Comparison of ENCODE assay signal across 10 mouse cellular contexts in the genomic region with DNA sequence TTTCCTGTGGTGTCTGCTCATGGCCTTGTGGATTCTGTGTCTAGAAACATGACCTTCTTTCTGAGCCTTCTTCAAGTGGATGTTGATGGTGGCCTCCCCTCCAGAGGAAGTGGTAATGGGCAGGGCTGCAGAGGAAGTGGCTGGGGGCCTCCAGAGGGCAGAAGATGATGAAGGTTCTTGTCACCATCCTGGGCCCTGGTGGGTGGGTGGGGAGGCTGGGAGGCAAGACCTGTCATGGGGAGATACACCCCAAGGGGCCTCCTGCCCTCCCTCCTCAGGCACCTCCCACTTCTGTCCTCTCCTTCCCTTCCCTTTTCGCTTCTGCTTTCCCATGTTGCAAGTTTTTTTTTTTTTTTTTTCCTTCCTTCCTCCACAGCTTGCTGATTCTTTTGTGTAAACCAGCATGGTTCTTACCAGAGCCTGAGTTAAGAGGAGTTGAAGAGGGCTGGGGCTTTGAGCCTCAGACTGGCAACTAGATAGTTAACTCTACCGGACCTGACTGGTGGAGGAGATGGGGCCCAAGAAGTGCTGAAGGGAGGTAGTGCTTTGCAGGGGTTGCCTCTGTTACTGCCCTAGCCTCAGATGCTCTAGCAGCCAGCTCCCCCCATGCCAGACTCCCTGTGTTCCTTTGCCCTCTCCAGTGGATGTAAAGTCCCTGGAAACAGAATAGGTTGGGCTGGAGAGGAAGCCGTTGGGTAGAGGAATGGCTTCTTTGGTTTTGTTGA. TPM values are rescaled to one million over a fixed set of nuclear protein-coding genes. Genes with fewer than 3 reads are reported as not detected.
DNase-seq lines count a peak whose midpoint lies in the region; ATAC-seq and TF ChIP-seq lines count a peak whose summit lies in the region.
"Had no signal": no experiment of that assay in that cellular context is flagged by ENCODE, and none has a peak within 500 bp of the region (broad histone marks: within the 10 kb centered on the region; RNA-seq: fewer than 3 reads in every experiment).

No protein-coding gene starts in this region.

- peak overlapping the region; percentile 18 to 27 for H3K4me3 ChIP-seq in MEL (ENCODE audit: control insufficient read depth in 1 of 2, insufficient read depth in 1 of 2, low read depth in 2 of 2, low read length in 2 of 2)
- no peak overlapping the region for H3K4me3 ChIP-seq in midbrain, embryonic 15.5 days
- no peak overlapping the region for H3K4me3 ChIP-seq in forebrain, embryonic 13.5 days
- H3K4me3 ChIP-seq: embryonic facial prominence, embryonic 15.5 days; neural tube, embryonic 12.5 days had no signal

- no peak; a peak in 1 of 6 replicates for TF ChIP-seq CTCF in MEL (IDR thresholded peaks at IDR 0.05 in 2 of 3, conservative IDR thresholded peaks at IDR 0.05 in 1 of 3; ENCODE audit: control insufficient read depth in 1 of 3, insufficient read depth in 1 of 3, low read depth in 2 of 3, low read length in 3 of 3, poor library complexity in 1 of 3, severe bottlenecking in 1 of 3)

- H3K9ac ChIP-seq in MEL (ENCODE audit: control insufficient read depth, low read depth, low read length, poor library complexity, severe bottlenecking), result peak overlapping the region; percentile 66
- H3K9ac ChIP-seq in midbrain, embryonic 15.5 days, result no peak overlapping the region
- no peak overlapping the region for H3K9ac ChIP-seq in forebrain, embryonic 13.5 days
- H3K9ac ChIP-seq: embryonic facial prominence, embryonic 15.5 days; neural tube, embryonic 12.5 days had no signal

- DNase-seq in adrenal gland, adult 8-10 months, result peak; percentile 18
- DNase-seq in adrenal gland, postnatal 10 days, result no peak
- peak; percentile 96 for DNase-seq in MEL (ENCODE audit: low read depth, low spot score)
- DNase-seq in liver, result peak; percentile 95
- peak; percentile 48 for DNase-seq in spleen, adult 12 weeks (ENCODE audit: low spot score)
- DNase-seq in cerebellum, postnatal 4 days (ENCODE audit: low spot score in 2 of 2), result no peak

- no peak; the same call in 1 of the 2 replicates for TF ChIP-seq RAD21 in MEL (IDR thresholded peaks at IDR 0.05; ENCODE audit: low read depth, low read length)

- peak in 1 of 2 experiments; percentile 73; a peak in 2 of 4 replicates for TF ChIP-seq POLR2A in MEL (IDR thresholded peaks at IDR 0.05; ENCODE audit: control insufficient read depth in 1 of 2, insufficient read depth in 1 of 2, low read depth in 1 of 2, low read length in 2 of 2, poor library complexity in 1 of 2)

- TF ChIP-seq EP300 in MEL (IDR thresholded peaks at IDR 0.05; ENCODE audit: low read depth in 1 of 2, low read length in 2 of 2), result peak; percentile 73 to 93

- no peaks in the 10 kb centered on the region for H3K27me3 ChIP-seq in MEL (ENCODE audit: control insufficient read depth in 1 of 2, insufficient read depth in 2 of 2, low read length in 2 of 2)
- no peaks in the 10 kb centered on the region for H3K27me3 ChIP-seq in midbrain, embryonic 15.5 days (replicated peaks)
- 0 out of 2 replicates have a peak, but pooled peaks cover 2% of the 10 kb centered on the region for H3K27me3 ChIP-seq in forebrain, embryonic 13.5 days
- H3K27me3 ChIP-seq: embryonic facial prominence, embryonic 15.5 days; neural tube, embryonic 12.5 days had no signal

- H3K9me3 ChIP-seq in MEL (replicated peaks; ENCODE audit: insufficient read depth, low read length), result no peaks in the 10 kb centered on the region
- no peaks in the 10 kb centered on the region for H3K9me3 ChIP-seq in midbrain, embryonic 15.5 days
- H3K9me3 ChIP-seq in forebrain, embryonic 13.5 days (replicated peaks), result no peaks in the 10 kb centered on the region
- H3K9me3 ChIP-seq: embryonic facial prominence, embryonic 15.5 days; neural tube, embryonic 12.5 days had no signal

- peaks cover 19 to 41% of the 10 kb centered on the region in 2 experiments for H3K4me1 ChIP-seq in MEL (ENCODE audit: control insufficient read depth in 1 of 2, insufficient read depth in 2 of 2, low read length in 2 of 2)
- peaks cover 6% of the 10 kb centered on the region for H3K4me1 ChIP-seq in midbrain, embryonic 15.5 days
- H3K4me1 ChIP-seq in forebrain, embryonic 13.5 days, result peaks cover 3% of the 10 kb centered on the region; the same call in 1 of the 2 replicates

- H3K36me3 ChIP-seq in MEL (ENCODE audit: control insufficient read depth in 1 of 2, insufficient read depth in 2 of 2, low read length in 2 of 2), result peaks cover 0 to 32% of the 10 kb centered on the region in 2 experiments; a peak in 2 of 4 replicates
- no peaks in the 10 kb centered on the region for H3K36me3 ChIP-seq in midbrain, embryonic 15.5 days (replicated peaks)
- no peaks in the 10 kb centered on the region for H3K36me3 ChIP-seq in forebrain, embryonic 13.5 days (ENCODE audit: poor library complexity, severe bottlenecking)
- H3K36me3 ChIP-seq: embryonic facial prominence, embryonic 15.5 days; neural tube, embryonic 12.5 days had no signal

- H3K27ac ChIP-seq in MEL (ENCODE audit: control insufficient read depth, low read depth, low read length), result peak overlapping the region; percentile 96
- H3K27ac ChIP-seq in midbrain, embryonic 15.5 days, result no peak overlapping the region
- H3K27ac ChIP-seq in forebrain, embryonic 13.5 days, result no peak overlapping the region
- H3K27ac ChIP-seq: embryonic facial prominence, embryonic 15.5 days; neural tube, embryonic 12.5 days had no signal

- no peak for ATAC-seq in midbrain, embryonic 15.5 days (replicated peaks)
- no peak for ATAC-seq in forebrain, embryonic 13.5 days

- H3K79me2 ChIP-seq in MEL (ENCODE audit: control insufficient read depth, insufficient read depth, low read length, poor library complexity), result no peaks in the 10 kb centered on the region; the same call in 1 of the 2 replicates

- WGBS in midbrain, embryonic 15.5 days, result 26% methylated on average over 3 of the region's 3 CpGs
- 32% methylated on average over 3 of the region's 3 CpGs for WGBS in forebrain, embryonic 13.5 days

- no peak overlapping the region for H3K4me2 ChIP-seq in midbrain, embryonic 15.5 days
- H3K4me2 ChIP-seq in forebrain, embryonic 13.5 days, result no peak overlapping the region
- H3K4me2 ChIP-seq: embryonic facial prominence, embryonic 15.5 days; neural tube, embryonic 12.5 days had no signal

TF ChIP-seq in MEL, 35 proteins besides CTCF, POLR2A, EP300 and RAD21 (continues in another document):
- peak; percentile 96 for TF ChIP-seq ZNF384 (IDR thresholded peaks at IDR 0.05; ENCODE audit: low read depth, low read length)
- no peak; the same call in 1 of the 2 replicates for TF ChIP-seq CHD1 (IDR thresholded peaks at IDR 0.05; ENCODE audit: low read depth, low read length)
- no peak for TF ChIP-seq USF2 (IDR thresholded peaks at IDR 0.05; ENCODE audit: borderline replicate concordance in 1 of 2, insufficient read depth in 1 of 2, low read depth in 1 of 2, low read length in 2 of 2)
- 0 out of 2 replicates have a peak, but pooled peaks have one; percentile 45 for TF ChIP-seq BHLHE40 (IDR thresholded peaks at IDR 0.05; ENCODE audit: borderline replicate concordance, low read depth, low read length)
- TF ChIP-seq MXI1 (IDR thresholded peaks at IDR 0.05; ENCODE audit: low read depth, low read length), result peak; percentile 61; the same call in 1 of the 2 replicates
- peak; percentile 77 for TF ChIP-seq SIN3A (IDR thresholded peaks at IDR 0.05; ENCODE audit: low read length)
- TF ChIP-seq ZKSCAN1 (IDR thresholded peaks at IDR 0.05; ENCODE audit: low read depth, low read length), result no peak
- peak; percentile 75; the same call in 1 of the 2 replicates for TF ChIP-seq ETS1 (IDR thresholded peaks at IDR 0.05; ENCODE audit: low read depth, low read length)
- no peak for TF ChIP-seq ZMIZ1 (IDR thresholded peaks at IDR 0.05; ENCODE audit: low read depth, low read length)
- 0 out of 2 replicates have a peak, but pooled peaks have one; percentile 10 for TF ChIP-seq KAT2A (conservative IDR thresholded peaks at IDR 0.05; ENCODE audit: low read depth, low read length)
- no peak for TF ChIP-seq SMC3 (IDR thresholded peaks at IDR 0.05; ENCODE audit: low read depth, low read length)
- no peak for TF ChIP-seq CHD2 (IDR thresholded peaks at IDR 0.05; ENCODE audit: low read length)
- TF ChIP-seq GATA1 (IDR thresholded peaks at IDR 0.05; ENCODE audit: low read depth, low read length), result no peak
- peak; percentile 84 for TF ChIP-seq MAZ (IDR thresholded peaks at IDR 0.05; ENCODE audit: low read depth, low read length)
- TF ChIP-seq MYB (IDR thresholded peaks at IDR 0.05; ENCODE audit: low read depth, low read length), result no peak
- peak; percentile 54; the same call in 1 of the 2 replicates for TF ChIP-seq HCFC1 (IDR thresholded peaks at IDR 0.05; ENCODE audit: low read depth, low read length)
- TF ChIP-seq ZC3H11A (IDR thresholded peaks at IDR 0.05; ENCODE audit: low read depth, low read length), result no peak
- 0 out of 2 replicates have a peak, but pooled peaks have one; percentile 27 for TF ChIP-seq MAX (IDR thresholded peaks at IDR 0.05; ENCODE audit: low read length)
- 0 out of 2 replicates have a peak, but pooled peaks have one; percentile 29 for TF ChIP-seq MEF2A (IDR thresholded peaks at IDR 0.05; ENCODE audit: extremely low read depth, insufficient replicate concordance, low read depth, low read length, poor library complexity, severe bottlenecking)
- TF ChIP-seq POLR2AphosphoS2 (IDR thresholded peaks at IDR 0.05; ENCODE audit: low read length), result peak; percentile 68; the same call in 1 of the 2 replicates
- TF ChIP-seq ELF1 (IDR thresholded peaks at IDR 0.05; ENCODE audit: low read depth, low read length), result peak; percentile 52; the same call in 1 of the 2 replicates

RNA-seq across cellular contexts. Expression of a gene that starts 9.7 kb away (rescaled TPM):
- 10 to 100 TPM in 2 of 4 experiments, 1 to 10 TPM in 2; 9.5 to 23.3 (median 14.9) TPM for total RNA-seq in adrenal gland, adult 8-10 months (2022)
- total RNA-seq in adrenal gland, postnatal 10 days (2021), result 10 to 100 TPM; 11.9 to 15.1 TPM
- 10.8 and 11.4 TPM in 2 replicates for total RNA-seq in MEL (2012; rRNA removed)
- polyA plus RNA-seq in MEL (2012; ENCODE audit: insufficient read depth in 1 of 2, insufficient read length in 2 of 2, low read depth in 1 of 2, low replicate concordance in 2 of 2, missing spikeins in 1 of 2), result 10 to 100 TPM in 1 of 2 experiments, not detected in 1; 14.4 TPM
- 2.0 and 2.3 TPM in 2 replicates for polyA plus RNA-seq in midbrain, embryonic 15.5 days (2015; fragmentation: Nextera tagmentation; extraction: Ambion mirVana)
- polyA plus RNA-seq in forebrain, embryonic 13.5 days (2015; fragmentation: Nextera tagmentation; extraction: Ambion mirVana), result 1.3 TPM in 2 replicates

RNA-seq across cellular contexts. Expression of a gene that starts 11.0 kb away (rescaled TPM):
- total RNA-seq in adrenal gland, adult 8-10 months (2022), result 1 to 10 TPM; 1.3 to 2.4 (median 1.6) TPM
- 1 to 10 TPM in 1 of 2 experiments, under 1 TPM in 1; 0.93 to 1.2 TPM for total RNA-seq in adrenal gland, postnatal 10 days (2021)
- 0.77 and 0.82 TPM in 2 replicates for total RNA-seq in MEL (2012; rRNA removed)
- polyA plus RNA-seq in MEL (2012; ENCODE audit: insufficient read depth in 1 of 2, insufficient read length in 2 of 2, low read depth in 1 of 2, low replicate concordance in 2 of 2, missing spikeins in 1 of 2), result 1 to 10 TPM in 1 of 2 experiments, not detected in 1; 1.3 TPM
- polyA plus RNA-seq in midbrain, embryonic 15.5 days (2015; fragmentation: Nextera tagmentation; extraction: Ambion mirVana), result 0.46 TPM in 1 of 2 replicates, not detected in the other
- 0.27 and 0.33 TPM in 2 replicates for polyA plus RNA-seq in forebrain, embryonic 13.5 days (2015; fragmentation: Nextera tagmentation; extraction: Ambion mirVana)
- polyA plus RNA-seq: embryonic facial prominence, embryonic 15.5 days had no signal

Comparison
In these comparisons a context has a peak if more than half of its experiments do, and no peak if none do; other contexts are left out.
1. DNase-seq: peak in adrenal gland, adult 8-10 months (single experiment), MEL (single experiment), liver (single experiment) and spleen, adult 12 weeks (single experiment); none in adrenal gland, postnatal 10 days (single experiment) and cerebellum, postnatal 4 days (0 of 2).
2. H3K4me3 ChIP-seq: peak in MEL (2 of 2); none in midbrain, embryonic 15.5 days (single experiment) and forebrain, embryonic 13.5 days (single experiment).